Mouse (Mus musculus) lung, postnatal 14 days (tissue): ENCODE measurements around the gene Gper1.
A peak's percentile ranks its signal among the peaks of the same experiment; 100 is the strongest.

Experiments
- DNase-seq: peaks from one replicate; pipeline ENCODE4 v3.0.0; 2021

The Gper1 gene

DNA sequence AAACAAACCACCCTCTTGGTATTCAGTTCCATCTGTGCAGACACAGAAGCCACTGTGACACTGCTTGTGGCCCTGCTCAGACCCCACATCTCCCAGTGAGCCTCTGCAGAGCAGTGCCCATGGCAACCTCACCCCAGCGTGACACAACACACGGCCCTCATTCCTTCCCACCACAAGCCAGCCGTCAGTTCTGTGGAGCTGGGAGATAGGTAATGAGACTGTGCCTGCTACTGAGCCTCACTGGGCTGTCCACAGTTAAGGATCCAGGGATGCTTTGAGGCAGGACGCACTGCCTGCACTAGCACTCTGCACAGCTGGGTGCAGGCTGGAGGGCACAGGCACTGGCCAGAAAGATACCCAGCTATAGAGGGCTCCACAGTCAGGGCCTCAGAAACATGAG, 27.0 kb downstream of the Gper1 start:
- DNase-seq, result no peak

DNA sequence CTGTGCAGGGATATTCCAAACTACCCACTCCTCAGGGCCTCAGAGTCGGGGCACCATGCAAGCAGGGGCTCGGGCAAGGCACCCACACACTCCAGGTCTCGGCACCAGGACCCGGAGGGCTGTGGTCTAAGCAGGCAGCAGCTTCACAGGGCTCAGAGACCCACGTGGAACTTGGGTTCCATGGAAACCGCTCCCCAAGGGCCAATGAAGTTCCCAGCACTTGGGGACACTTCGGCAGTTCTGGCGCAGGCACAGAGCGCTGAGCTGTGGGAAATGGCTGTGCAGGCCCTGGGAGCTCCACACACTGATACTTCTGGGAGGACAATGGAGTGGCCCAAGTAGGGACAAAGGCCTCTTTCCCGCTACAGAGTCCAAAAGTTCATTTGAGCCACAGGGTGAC, 30.1 kb downstream of the Gper1 start:
- no peak for DNase-seq

DNA sequence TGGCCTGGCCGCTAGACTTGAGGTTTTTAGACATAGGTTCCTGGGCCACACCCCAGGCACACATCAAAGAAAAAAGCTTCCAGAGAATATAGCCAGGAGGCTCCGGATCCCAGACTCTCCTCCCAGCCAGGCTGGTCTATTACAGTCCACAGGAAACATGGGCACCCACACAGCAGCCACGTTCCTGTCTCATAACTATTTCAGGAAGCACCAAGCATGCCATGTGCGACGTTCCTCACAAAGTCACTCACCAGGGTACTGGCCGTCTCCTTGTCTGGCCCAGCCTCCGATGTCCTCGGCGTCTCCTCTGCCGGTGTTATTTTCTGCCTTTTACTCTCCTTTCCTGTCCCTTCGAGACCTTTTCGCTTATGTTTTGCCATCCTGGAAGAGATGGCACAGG, 32.2 kb downstream of the Gper1 start:
- DNase-seq, result no peak

DNA sequence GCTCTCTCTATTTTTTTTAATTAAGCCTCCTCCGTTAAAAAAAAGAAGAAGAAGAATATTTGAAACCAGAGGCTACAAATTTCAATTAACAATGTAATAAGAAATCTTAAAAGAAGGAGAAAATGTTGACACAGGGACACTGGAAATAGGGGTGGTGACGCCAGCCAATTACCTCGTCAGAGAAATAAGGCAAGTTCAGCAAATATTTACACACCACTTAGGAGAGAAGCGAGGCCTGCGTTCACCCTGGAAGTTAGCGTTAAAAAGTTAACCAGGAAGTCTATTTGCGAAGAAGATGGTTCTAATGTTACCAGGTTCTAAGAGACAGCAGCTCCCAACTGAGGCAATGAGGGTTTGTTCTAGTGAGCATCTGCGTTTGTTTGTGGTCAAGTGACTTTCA, 34.3 kb downstream of the Gper1 start:
- peak; percentile 34 for DNase-seq

DNA sequence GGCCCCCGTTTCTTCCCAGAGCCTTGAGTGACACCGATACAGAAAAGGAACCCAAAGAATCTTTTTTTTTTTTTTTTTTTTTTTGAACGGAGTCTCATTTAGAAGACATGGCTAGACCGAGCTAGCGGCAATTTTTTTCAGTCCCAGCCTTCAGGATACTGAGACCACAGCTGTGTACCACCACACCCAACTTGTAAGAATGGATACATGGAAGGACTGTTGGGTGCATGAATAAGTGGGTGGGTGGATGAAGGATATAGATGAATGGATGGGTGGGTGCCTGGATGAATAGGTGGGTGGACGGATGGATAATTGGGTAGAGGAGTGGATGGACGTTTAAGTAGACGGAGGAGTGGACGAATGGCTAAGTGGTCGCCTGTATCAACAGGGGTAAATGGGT, 37.0 kb downstream of the Gper1 start:
- no peak for DNase-seq

DNA sequence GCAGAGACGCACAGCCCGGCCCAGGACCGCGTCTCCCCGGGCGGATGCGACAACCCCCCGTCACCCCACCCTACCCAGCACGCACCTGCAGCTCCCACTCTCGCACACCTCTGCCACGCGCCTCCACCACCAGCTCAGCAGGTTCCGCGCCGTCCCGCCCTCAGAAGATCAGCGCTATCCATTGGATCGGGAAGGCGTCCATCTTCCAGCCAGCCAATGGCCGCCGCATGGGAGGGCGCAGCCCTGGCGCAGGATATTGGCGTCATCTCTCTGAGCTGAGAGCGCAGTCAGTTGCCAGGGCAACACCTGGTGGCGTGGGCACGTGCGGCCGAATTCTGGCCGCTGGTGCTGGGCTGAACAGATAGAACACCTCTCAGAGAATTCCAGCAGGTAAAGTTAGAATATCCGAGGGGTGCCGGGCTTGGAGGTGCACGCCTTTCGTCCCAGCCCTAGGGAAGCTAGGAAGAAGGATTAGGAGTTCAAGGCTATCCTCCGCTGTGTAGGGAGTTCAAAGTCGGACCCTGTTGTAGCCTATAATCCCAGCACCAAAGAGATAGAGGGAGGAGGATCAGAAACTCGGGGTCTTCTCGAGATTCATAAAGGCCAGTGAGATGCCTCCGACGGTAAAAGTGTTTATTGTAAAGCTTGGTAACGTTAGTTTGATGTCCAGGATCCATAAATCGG, 37.6 kb downstream of the Gper1 start, which contains the start of gene 3110082I17Rik:
TSS of gene 3110082I17Rik (minus strand) at position 144 of the 684 bp plus-strand sequence.
- peak; percentile 99 for DNase-seq

DNA sequence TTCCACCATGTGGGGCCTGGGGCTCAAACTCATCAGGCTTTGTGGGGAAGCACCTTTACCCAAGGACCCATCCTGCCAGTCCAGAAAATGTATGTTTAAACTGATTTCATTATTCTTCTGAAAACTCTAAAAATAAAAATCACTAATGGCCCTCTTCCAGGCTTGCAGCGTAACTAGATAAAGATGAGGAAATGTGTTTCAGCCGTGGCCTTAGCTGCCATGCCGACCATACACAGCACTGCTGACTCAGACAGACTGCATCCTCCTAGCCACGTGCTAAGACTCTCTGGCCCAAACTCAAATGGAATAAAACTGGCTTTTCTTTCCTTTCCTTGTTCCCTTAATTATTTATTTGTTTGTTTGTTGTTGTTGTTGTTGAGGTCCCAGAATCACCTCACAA, 41.9 kb downstream of the Gper1 start:
- DNase-seq, result no peak

DNA sequence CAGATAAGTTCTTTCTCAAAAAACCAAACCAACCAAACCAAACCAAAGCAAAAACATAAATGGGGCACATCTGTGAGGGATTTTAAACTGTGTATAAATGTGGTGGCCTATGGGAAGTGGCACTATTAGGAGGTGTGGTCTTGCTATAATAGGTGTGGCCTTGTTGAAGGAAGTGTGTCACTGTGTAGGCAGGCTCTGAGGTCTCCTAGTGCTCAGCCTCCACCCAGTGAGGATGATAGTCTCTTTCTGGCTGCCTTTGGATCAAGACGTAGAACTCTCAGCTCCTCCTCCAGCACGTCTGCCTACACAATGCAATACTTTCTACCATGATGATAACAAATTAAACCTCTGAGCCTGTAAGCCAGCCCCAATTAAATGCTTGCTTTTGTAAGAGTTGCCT, 43.4 kb downstream of the Gper1 start:
- DNase-seq, result no peak

DNA sequence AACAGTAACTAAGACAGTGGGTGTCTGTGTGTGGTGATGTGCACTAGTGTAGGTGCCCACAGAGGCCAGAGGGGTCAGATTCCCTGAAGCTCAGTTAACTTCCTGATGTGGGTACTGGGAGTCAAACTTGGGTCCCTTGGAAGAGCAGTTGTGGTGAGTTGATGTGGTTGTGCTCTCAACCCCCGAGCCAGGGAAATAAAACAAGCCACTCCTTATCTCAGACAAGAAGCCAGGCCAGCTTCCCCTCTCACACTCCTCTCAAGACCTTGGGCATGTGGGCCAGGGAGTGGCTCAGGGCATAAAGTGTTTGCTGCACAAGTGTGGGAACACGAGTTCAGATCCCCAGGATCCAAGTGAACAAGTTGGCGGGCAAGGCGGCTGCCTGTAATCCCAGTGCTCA, 43.9 kb downstream of the Gper1 start:
- DNase-seq, result no peak

DNA sequence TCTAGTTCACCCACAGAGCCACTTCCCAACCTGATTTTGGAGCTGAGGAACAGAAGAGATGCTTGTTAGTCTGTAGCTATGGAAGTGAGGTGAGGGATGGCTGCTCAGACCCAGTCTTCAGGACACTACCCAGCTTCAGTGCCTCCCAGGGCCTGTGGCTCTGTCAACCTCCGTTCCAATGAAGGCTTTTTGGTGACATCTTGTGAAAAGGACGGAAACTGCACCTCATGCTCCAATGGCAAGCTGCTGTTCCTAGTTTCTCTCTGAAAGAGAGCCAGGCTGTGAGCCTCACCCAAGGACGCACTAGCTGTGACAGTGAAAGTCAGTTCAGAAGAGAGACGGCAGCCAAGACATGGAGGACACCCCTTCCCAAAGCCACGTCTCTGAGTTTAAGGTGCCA, 45.0 kb downstream of the Gper1 start:
- DNase-seq, result peak; percentile 52

DNA sequence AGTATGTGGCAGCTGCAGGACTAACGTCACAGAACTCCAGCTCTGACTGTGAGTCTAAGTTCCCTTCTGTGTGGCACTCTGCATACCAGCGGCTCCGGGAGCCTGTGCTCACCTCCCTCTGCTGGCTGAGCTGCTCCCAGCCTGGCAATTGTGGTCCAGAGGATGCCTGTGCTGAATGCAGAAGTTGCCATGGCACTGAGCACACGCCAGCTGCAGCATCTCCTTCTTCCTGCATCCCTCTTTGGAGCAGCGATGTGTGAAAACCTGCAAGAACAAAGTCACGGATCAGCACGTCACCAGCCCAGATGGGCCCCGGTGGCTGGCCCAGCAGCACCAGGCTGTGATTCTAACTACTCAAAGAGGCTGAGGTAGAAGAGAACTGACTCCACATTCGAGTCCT, 51.8 kb downstream of the Gper1 start:
- DNase-seq, result no peak
